Mouse (Mus musculus) lung, adult 2 months (tissue): Measurements from ENCODE around the gene Notch4.

Experiments used
- CTCF ChIP-seq: fragments of 200-500 bp; IDR thresholded peaks from 2 replicates; pipeline ENCODE4 v1.5.1; 2011; ENCODE audit warnings: mild to moderate bottlenecking, low read length, control low read depth; ENCODE audit not compliant: insufficient read depth
- POLR2A ChIP-seq: fragments of 200-500 bp; IDR thresholded peaks from 2 replicates; pipeline ENCODE4 v1.6.1; 2011; ENCODE audit warnings: low read depth, mild to moderate bottlenecking, control low read depth, low read length, borderline replicate concordance; ENCODE audit errors: extremely low read depth

DNA sequence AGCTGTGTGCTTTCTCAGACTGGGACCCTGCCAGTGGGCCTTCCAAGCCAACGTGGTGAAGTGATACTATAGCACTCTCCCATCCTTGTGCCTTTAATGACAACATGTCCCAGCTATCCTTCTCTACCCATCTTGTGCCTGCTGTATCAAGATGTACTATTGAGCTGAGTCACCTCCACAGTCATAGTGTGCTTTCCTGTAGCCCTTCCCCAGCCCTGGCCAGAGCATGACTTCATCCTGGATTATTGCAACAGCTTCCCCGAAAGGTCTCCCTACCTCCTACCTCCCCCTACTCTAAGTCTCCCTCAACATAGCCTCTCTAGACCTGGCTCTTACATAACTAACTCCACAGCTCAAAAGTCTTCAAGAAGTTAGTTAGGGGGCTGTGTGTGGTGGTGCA is 71.6 kb downstream of the Notch4 start:
- TF ChIP-seq CTCF (no peak), POLR2A (no peak)
